Mouse (Mus musculus): Measurements from ENCODE around the gene Casp8. TPM values are rescaled to one million over a fixed set of nuclear protein-coding genes. Genes with fewer than 3 reads are reported as not detected.

Gene Casp8
- total RNA-seq, 4 experiments from 2014 or later = 2.0 to 4.2 (median 3.1) TPM

Other genes with a start within 250 kb of the Casp8 start
- gene Fam126b, start 209.1 kb upstream of the Casp8 start, total RNA-seq (2022) = 100 to 1,000 TPM; 110 to 151 (median 133) TPM
- 100 to 1,000 TPM in 2 of 4 experiments, 10 to 100 TPM in 2; 86.4 to 123 (median 101) TPM for gene Ndufb3, start 209.0 kb upstream of the Casp8 start, total RNA-seq (2022)
- not detected for gene Als2cr12, start 99.4 kb upstream of the Casp8 start, total RNA-seq (2022)
- 10 to 100 TPM; 22.7 to 37.5 (median 25.6) TPM for gene Cflar, start 83.9 kb upstream of the Casp8 start, total RNA-seq (2022)
- gene Trak2, start 178.1 kb downstream of the Casp8 start, total RNA-seq (2022) = 100 to 1,000 TPM; 114 to 140 (median 123) TPM
- gene Stradb, start 178.1 kb downstream of the Casp8 start, total RNA-seq (2022) = 10 to 100 TPM; 38.5 to 52.3 (median 47.0) TPM

All from left cerebral cortex, adult 8-10 months (tissue).